Mouse (Mus musculus) liver, adult 10 weeks (tissue): Measurements from ENCODE around the gene G3bp2. TPM values are rescaled to one million over a fixed set of nuclear protein-coding genes. Genes with fewer than 3 reads are reported as not detected.

Source experiments
- polyA plus RNA-seq: library from polyadenylated mRNA; stranded (reverse); fragments of 350-450 nt; fragmentation: Illumina TruSeq; extraction: RNeasy Lipid Tissue Mini Kit (QIAGEN cat#74804); gene quantifications from one replicate; pipeline ENCODE4 v1.2.3, GENCODE M21; 2014; ENCODE audit warnings: low read depth, low replicate concordance

The G3bp2 gene
- polyA plus RNA-seq = 97.6 TPM

DNA sequence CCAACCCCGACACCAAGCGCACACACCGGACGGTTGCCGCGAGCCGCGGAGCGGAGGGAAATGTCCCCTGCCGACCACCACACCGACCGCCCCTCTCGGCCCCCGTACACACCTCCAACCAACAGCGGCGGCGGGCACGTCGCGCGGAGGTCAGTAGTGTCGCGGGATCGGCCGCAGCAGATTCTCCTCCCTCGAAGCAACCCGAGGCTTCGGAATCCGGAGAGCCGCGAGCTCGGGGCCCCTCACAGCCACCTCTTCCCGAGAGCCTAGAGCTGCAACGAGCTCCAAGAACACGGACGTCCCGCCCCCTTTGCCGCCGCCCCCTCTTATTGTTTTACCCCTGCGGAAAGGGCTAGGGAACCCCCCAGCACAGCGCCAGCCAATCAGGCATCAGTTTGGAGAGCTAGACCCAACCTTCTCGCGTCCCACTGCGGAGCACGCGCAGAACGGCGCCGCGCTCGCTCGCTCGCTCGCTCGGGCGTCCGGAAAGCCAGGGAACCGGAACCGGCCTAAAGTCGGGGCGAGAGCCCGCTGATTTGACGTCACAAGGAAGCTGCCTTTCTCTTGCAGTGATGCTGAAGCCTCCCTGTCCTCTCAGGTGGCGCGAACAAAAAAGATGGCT is at the start of gene G3bp2:
Gene G3bp2 (minus strand): TSS at position 303 of the 622 bp plus-strand sequence.

DNA sequence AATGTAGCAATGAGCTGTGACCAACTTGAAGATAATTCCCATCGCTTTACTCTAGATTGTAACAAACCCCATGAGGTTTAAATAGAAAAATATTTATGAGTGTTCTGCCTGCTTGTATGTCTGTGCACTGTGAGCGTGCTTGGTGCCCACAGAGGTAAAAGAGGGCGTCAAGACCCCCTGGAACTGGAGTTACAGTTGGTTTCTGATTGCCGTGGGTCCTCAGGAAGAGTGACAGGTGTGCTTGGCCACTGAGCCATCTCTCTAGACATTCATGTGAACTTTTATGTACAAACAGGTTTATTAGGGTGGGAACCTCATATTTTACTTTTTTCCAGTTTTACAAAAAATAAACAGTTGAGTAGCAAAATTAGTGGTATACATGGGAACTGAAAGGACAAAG is 39.7 kb downstream of the G3bp2 start, which contains the start of gene Cdkl2:
Gene Cdkl2 (minus strand): TSS at position 101 of the 400 bp plus-strand sequence.

Other genes starting within 250 kb of the G3bp2 start
- gene Rchy1, start 120.7 kb downstream of the G3bp2 start, polyA plus RNA-seq = 52.6 TPM
- gene Odaph, start 96.2 kb downstream of the G3bp2 start, polyA plus RNA-seq = not detected
- gene Cdkl2, start 39.8 kb downstream of the G3bp2 start, polyA plus RNA-seq = 7.9 TPM
- gene Uso1, start 54.2 kb upstream of the G3bp2 start, polyA plus RNA-seq = 109 TPM
- not detected for gene U90926, start 131.7 kb upstream of the G3bp2 start, polyA plus RNA-seq
- gene Ppef2, start 172.6 kb upstream of the G3bp2 start, polyA plus RNA-seq = not detected
- gene Naaa, start 194.5 kb upstream of the G3bp2 start, polyA plus RNA-seq = 2.5 TPM
- gene Sdad1, start 226.8 kb upstream of the G3bp2 start, polyA plus RNA-seq = 5.4 TPM
- gene Cxcl9, start 244.4 kb upstream of the G3bp2 start, polyA plus RNA-seq = 14.1 TPM
- gene Art3, start 248.1 kb upstream of the G3bp2 start, polyA plus RNA-seq = 6.1 TPM